Mouse (Mus musculus): Measurements from ENCODE around the gene Dok3.

GRCm38 (mm10) chr13:55569726-55570285 is 40.7 kb upstream of the Dok3 start:
- TF ChIP-seq CTCF (IDR thresholded peaks at IDR 0.05; ENCODE audit: low read depth): peak; percentile 10; the same call in 1 of the 2 replicates
- TF ChIP-seq EP300 (IDR thresholded peaks at IDR 0.05; ENCODE audit: low read depth): no peak

Data from liver, postnatal 0 days (tissue).